9 mouse cellular contexts compared by ENCODE assay signal in the genomic region with DNA sequence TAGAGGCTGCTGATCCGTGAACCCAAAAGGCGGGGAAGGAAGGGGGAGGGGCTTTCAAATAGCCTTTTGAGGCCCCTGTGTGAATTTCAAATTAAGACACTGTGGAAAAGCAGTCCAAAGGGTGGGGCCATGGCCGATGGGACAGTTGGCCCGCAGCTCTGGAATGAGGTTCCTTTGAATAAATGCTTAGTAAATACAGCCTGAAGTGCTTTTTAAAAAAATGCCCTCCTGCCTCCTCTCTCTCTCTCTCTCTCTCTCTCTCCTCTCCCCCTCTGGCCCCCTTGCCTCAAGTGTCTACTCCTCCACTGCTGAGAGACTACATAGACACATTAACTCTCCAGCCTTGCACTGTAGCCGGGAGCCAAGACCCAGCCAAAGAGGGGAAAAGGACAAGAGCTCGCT.
DNase-seq lines count a peak whose midpoint lies in the region; ATAC-seq lines count a peak whose summit lies in the region.
"Had no signal": no experiment of that assay in that cellular context is flagged by ENCODE, and none has a peak within 500 bp of the region (broad histone marks: within the 10 kb centered on the region; RNA-seq: fewer than 3 reads in every experiment).

No protein-coding gene starts in this region.

- WGBS in neural tube, embryonic 11.5 days = 26% methylated on average over 6 of the region's 6 CpGs
- 23% methylated on average over 6 of the region's 6 CpGs for WGBS in neural tube, embryonic 15.5 days
- WGBS in forebrain, embryonic 15.5 days = 4% methylated on average over 6 of the region's 6 CpGs
- WGBS in limb, embryonic 13.5 days = 36% methylated on average over 6 of the region's 6 CpGs
- WGBS in stomach, embryonic 16.5 days = 23% methylated on average over 6 of the region's 6 CpGs

- no peaks in the 10 kb centered on the region for H3K27me3 ChIP-seq in neural tube, embryonic 11.5 days (ENCODE audit: control insufficient read depth, insufficient read depth, low read length)
- H3K27me3 ChIP-seq in neural tube, embryonic 15.5 days (replicated peaks) = no peaks in the 10 kb centered on the region
- no peaks in the 10 kb centered on the region for H3K27me3 ChIP-seq in forebrain, embryonic 15.5 days
- no peaks in the 10 kb centered on the region for H3K27me3 ChIP-seq in limb, embryonic 13.5 days
- no peaks in the 10 kb centered on the region for H3K27me3 ChIP-seq in stomach, embryonic 16.5 days (ENCODE audit: control insufficient read depth, insufficient read depth, low read length)

- peak; percentile 30 for DNase-seq in neural tube, embryonic 11.5 days (ENCODE audit: low spot score)
- no peak for DNase-seq in thymus, postnatal 4 days
- DNase-seq: cerebellum, postnatal 36 days had no signal

- no peak overlapping the region for H3K9ac ChIP-seq in neural tube, embryonic 11.5 days (ENCODE audit: low read length)
- H3K9ac ChIP-seq in neural tube, embryonic 15.5 days (replicated peaks) = no peak overlapping the region
- no peak overlapping the region for H3K9ac ChIP-seq in forebrain, embryonic 15.5 days (replicated peaks)
- no peak overlapping the region for H3K9ac ChIP-seq in limb, embryonic 13.5 days
- H3K9ac ChIP-seq in stomach, embryonic 16.5 days (ENCODE audit: low read length) = no peak overlapping the region

- H3K4me2 ChIP-seq in neural tube, embryonic 11.5 days (ENCODE audit: low read depth) = no peak overlapping the region
- H3K4me2 ChIP-seq in neural tube, embryonic 15.5 days = no peak overlapping the region
- H3K4me2 ChIP-seq in forebrain, embryonic 15.5 days (replicated peaks) = no peak overlapping the region
- H3K4me2 ChIP-seq in limb, embryonic 13.5 days (replicated peaks) = peak overlapping the region; percentile 21
- no peak overlapping the region for H3K4me2 ChIP-seq in stomach, embryonic 16.5 days (ENCODE audit: low read depth, low read length)

- H3K4me1 ChIP-seq in neural tube, embryonic 11.5 days (ENCODE audit: control insufficient read depth, insufficient read depth, low read length) = peaks cover 22% of the 10 kb centered on the region
- H3K4me1 ChIP-seq in neural tube, embryonic 15.5 days = peaks cover 20% of the 10 kb centered on the region
- H3K4me1 ChIP-seq in forebrain, embryonic 15.5 days = peaks cover 23% of the 10 kb centered on the region
- H3K4me1 ChIP-seq in limb, embryonic 13.5 days = peaks cover 84% of the 10 kb centered on the region
- peaks cover 21% of the 10 kb centered on the region for H3K4me1 ChIP-seq in stomach, embryonic 16.5 days (ENCODE audit: control insufficient read depth, insufficient read depth, low read length)

- H3K9me3 ChIP-seq in neural tube, embryonic 11.5 days (ENCODE audit: control insufficient read depth, low read length) = no peaks in the 10 kb centered on the region
- H3K9me3 ChIP-seq in neural tube, embryonic 15.5 days (replicated peaks) = no peaks in the 10 kb centered on the region
- no peaks in the 10 kb centered on the region for H3K9me3 ChIP-seq in forebrain, embryonic 15.5 days
- no peaks in the 10 kb centered on the region for H3K9me3 ChIP-seq in limb, embryonic 13.5 days
- no peaks in the 10 kb centered on the region for H3K9me3 ChIP-seq in stomach, embryonic 16.5 days (replicated peaks; ENCODE audit: control insufficient read depth, low read length)

- no peaks in the 10 kb centered on the region for H3K36me3 ChIP-seq in neural tube, embryonic 11.5 days (ENCODE audit: control insufficient read depth, insufficient read depth, low read length)
- no peaks in the 10 kb centered on the region for H3K36me3 ChIP-seq in neural tube, embryonic 15.5 days
- H3K36me3 ChIP-seq in forebrain, embryonic 15.5 days = no peaks in the 10 kb centered on the region
- H3K36me3 ChIP-seq in limb, embryonic 13.5 days = peaks cover 19% of the 10 kb centered on the region
- no peaks in the 10 kb centered on the region; the same call in 1 of the 2 replicates for H3K36me3 ChIP-seq in stomach, embryonic 16.5 days (ENCODE audit: control insufficient read depth, insufficient read depth, low read length)

- no peak overlapping the region for H3K27ac ChIP-seq in neural tube, embryonic 11.5 days (ENCODE audit: low read depth, low read length)
- H3K27ac ChIP-seq in neural tube, embryonic 15.5 days (replicated peaks) = no peak overlapping the region; the same call in 1 of the 2 replicates
- peak overlapping the region; percentile 35; the same call in 1 of the 2 replicates for H3K27ac ChIP-seq in forebrain, embryonic 15.5 days (replicated peaks)
- peak overlapping the region; percentile 86 for H3K27ac ChIP-seq in limb, embryonic 13.5 days
- peak overlapping the region; percentile 55; the same call in 1 of the 2 replicates for H3K27ac ChIP-seq in stomach, embryonic 16.5 days (ENCODE audit: low read length)

- H3K4me3 ChIP-seq in neural tube, embryonic 11.5 days (ENCODE audit: low read depth, low read length) = no peak overlapping the region
- no peak overlapping the region for H3K4me3 ChIP-seq in neural tube, embryonic 15.5 days (replicated peaks)
- H3K4me3 ChIP-seq in forebrain, embryonic 15.5 days = no peak overlapping the region
- no peak overlapping the region for H3K4me3 ChIP-seq in limb, embryonic 13.5 days
- H3K4me3 ChIP-seq in stomach, embryonic 16.5 days (replicated peaks; ENCODE audit: low read length) = no peak overlapping the region

- no peak for ATAC-seq in neural tube, embryonic 11.5 days (ENCODE audit: insufficient read depth, low FRiP score, low TSS enrichment)
- ATAC-seq in neural tube, embryonic 15.5 days (ENCODE audit: low FRiP score) = no peak
- 0 out of 2 replicates have a peak, but pooled peaks have one; percentile 57 for ATAC-seq in forebrain, embryonic 15.5 days (replicated peaks)
- 0 out of 2 replicates have a peak, but pooled peaks have one; percentile 52 for ATAC-seq in limb, embryonic 13.5 days (ENCODE audit: low FRiP score, low read depth)
- ATAC-seq in stomach, embryonic 16.5 days (ENCODE audit: insufficient read depth, low FRiP score) = peak; percentile 68
- no peak for ATAC-seq in monocyte, adult 5-6 weeks (replicated peaks; ENCODE audit: insufficient number of reproducible peaks, low FRiP score, low TSS enrichment, poor library complexity, severe bottlenecking)
- ATAC-seq in cerebellum, adult (ENCODE audit: insufficient number of reproducible peaks, low FRiP score, low TSS enrichment) = no peak

Comparison
In these comparisons a context has a peak if more than half of its experiments do, and no peak if none do; other contexts are left out.
1. ATAC-seq: peak in forebrain, embryonic 15.5 days (single experiment), limb, embryonic 13.5 days (single experiment) and stomach, embryonic 16.5 days (single experiment); none in neural tube, embryonic 11.5 days (single experiment), neural tube, embryonic 15.5 days (single experiment), monocyte, adult 5-6 weeks (single experiment) and cerebellum, adult (single experiment).
2. H3K27ac ChIP-seq: peak in forebrain, embryonic 15.5 days (single experiment), limb, embryonic 13.5 days (single experiment) and stomach, embryonic 16.5 days (single experiment); none in neural tube, embryonic 11.5 days (single experiment) and neural tube, embryonic 15.5 days (single experiment).